In the genomic region with DNA sequence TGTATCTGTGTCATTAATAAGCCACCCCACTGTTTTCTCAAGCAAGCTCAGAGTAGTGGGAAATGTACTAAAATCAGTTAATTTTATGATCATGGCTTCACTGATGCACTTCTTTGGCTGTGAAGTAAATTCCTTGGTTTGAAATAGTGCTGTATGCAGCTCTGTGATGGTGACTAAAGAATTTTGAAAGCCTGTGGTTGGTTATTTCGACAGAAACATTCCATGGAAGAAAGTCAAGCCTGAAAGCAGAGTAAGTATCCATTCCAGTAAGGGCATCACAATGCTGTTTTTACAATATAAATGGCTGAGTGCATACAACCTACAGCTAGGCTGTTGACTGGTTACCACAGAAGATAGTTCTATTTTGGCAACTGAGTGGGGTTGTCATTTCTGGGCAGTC, we compare ENCODE assay signal across 16 mouse cellular contexts.
A peak's percentile ranks its signal among the peaks of the same experiment; 100 is the strongest.
DNase-seq lines count a peak whose midpoint lies in the region.
"Had no signal": no experiment of that assay in that cellular context is flagged by ENCODE, and none has a peak within 500 bp of the region (broad histone marks: within the 10 kb centered on the region; RNA-seq: fewer than 3 reads in every experiment).

No protein-coding gene starts in this region.

- DNase-seq in 3T3-L1 (ENCODE audit: low read depth, low spot score) (peak; percentile 65), NIH3T3 (ENCODE audit: low read depth) (peak; percentile 84)
- peak; percentile 34 for DNase-seq in fibroblast of lung, adult 2 months (ENCODE audit: low read depth)
- DNase-seq in frontal cortex, postnatal 10 days (ENCODE audit: low spot score in 2 of 2) = no peak
- no peak for DNase-seq in urinary bladder, postnatal 25 days (ENCODE audit: low spot score)
- no peak for DNase-seq in heart, postnatal 14 days
- DNase-seq: adrenal gland, adult 2 months; adrenal gland, postnatal 10 days; adrenal gland, postnatal 25 days; cerebellum, adult 11 months; cerebellum, adult 18-20 months; cerebellum, adult 8-10 months; cerebellum, adult 9-11 months; cerebellum, postnatal 14 days; cerebellum, postnatal 36 days; embryo, embryonic 11 days had no signal

- intact Hi-C loops in heart, postnatal 14 days (cut with DNase I) = no loop called here

Comparison
In these comparisons a context has a peak if more than half of its experiments do, and no peak if none do; other contexts are left out.
1. DNase-seq: peak in 3T3-L1 (single experiment), NIH3T3 (single experiment) and fibroblast of lung, adult 2 months (single experiment); none in frontal cortex, postnatal 10 days (0 of 2), urinary bladder, postnatal 25 days (single experiment) and heart, postnatal 14 days (0 of 2).